Mouse (Mus musculus): Measurements from ENCODE around the gene Pcgf1. TPM values are rescaled to one million over a fixed set of nuclear protein-coding genes. Genes with fewer than 3 reads are reported as not detected.

Gene Pcgf1
- polyA plus RNA-seq (2016; fragmentation: Nextera tagmentation; extraction: Ambion mirVana) = 39.0 and 39.7 TPM in 2 replicates

DNA sequence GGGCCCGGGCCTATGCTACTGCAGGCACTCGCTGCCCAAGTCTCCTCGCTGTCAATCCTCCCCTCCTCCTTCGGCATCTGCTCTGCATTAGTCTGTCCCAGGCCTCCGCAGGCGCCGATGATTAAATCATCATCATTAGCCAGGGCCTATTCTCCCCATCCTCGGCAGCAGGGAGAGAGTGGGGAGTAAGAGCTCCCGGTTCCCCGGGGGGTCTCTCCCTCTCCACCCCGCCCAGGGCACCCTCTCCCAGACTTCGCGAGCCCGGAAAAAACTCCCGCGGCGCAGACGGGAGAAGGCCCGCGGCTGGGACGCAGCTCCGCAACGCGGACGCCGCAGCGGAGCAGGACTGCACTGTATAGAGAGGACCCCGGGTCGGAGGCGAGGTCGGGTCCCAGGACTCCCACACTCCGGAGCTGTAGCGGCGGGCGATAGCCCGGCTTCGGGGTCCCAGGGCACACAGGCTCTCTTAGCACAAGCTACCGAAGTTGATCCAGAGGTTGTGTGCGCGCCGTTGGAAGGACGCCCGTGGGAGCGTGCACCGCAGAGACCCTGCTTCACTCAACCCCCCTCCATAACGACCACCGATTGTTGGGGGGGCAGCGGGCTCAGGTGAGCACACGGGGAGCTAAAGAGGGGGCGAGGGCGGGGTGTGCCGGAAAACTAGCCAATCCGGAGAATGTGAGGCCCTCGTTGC is at the start of gene Pcgf1:
TSS of gene Pcgf1 (plus strand) at position 240 of the 694 bp plus-strand sequence.
- under 1% methylated on average over 54 of the region's 54 CpGs for WGBS
- peak within 1 kb of the TSS; percentile 86 for H3K9ac ChIP-seq (replicated peaks)
- H3K27me3 ChIP-seq = peaks cover 45% of the 10 kb centered on the region

DNA sequence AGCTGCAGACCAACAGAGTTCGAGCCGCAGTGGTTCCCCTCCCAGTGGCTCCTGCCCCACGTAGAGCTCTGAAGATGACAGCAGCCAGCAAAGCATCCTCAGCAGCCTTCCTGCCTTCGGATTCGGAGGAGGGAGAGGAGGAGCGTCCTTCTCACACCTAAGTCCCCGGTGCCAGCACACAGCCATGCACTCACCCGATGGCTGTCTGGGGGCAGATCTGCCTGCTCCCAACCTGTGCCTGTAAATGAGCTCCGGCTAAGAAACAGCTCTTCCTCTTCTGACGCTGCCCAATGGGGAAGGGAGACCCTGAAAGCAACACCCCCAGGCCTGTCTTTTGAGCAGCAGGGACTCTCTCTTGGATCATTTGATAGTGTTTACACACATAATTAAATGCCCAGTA is 47.9 kb upstream of the Pcgf1 start:
- peaks cover 45% of the 10 kb centered on the region for H3K27me3 ChIP-seq
- ATAC-seq (ENCODE audit: insufficient number of reproducible peaks, insufficient read depth, low FRiP score, low TSS enrichment, low read depth) = no peak
- peaks cover 34% of the 10 kb centered on the region for H3K4me1 ChIP-seq (replicated peaks)

More for the DNA sequence above, at the start of gene Pcgf1:
- peaks cover 30% of the 10 kb centered on the region for H3K36me3 ChIP-seq
- peak within 1 kb of the TSS; percentile 73 for H3K4me3 ChIP-seq (replicated peaks)
- peak within 1 kb of the TSS; percentile 85 for H3K27ac ChIP-seq
- ATAC-seq (ENCODE audit: insufficient number of reproducible peaks, insufficient read depth, low FRiP score, low TSS enrichment, low read depth) = peak; percentile 77
- no peaks in the 10 kb centered on the region for H3K9me3 ChIP-seq
- peaks cover 21% of the 10 kb centered on the region for H3K4me1 ChIP-seq (replicated peaks)
- peak within 1 kb of the TSS; percentile 93 for H3K4me2 ChIP-seq

DNA sequence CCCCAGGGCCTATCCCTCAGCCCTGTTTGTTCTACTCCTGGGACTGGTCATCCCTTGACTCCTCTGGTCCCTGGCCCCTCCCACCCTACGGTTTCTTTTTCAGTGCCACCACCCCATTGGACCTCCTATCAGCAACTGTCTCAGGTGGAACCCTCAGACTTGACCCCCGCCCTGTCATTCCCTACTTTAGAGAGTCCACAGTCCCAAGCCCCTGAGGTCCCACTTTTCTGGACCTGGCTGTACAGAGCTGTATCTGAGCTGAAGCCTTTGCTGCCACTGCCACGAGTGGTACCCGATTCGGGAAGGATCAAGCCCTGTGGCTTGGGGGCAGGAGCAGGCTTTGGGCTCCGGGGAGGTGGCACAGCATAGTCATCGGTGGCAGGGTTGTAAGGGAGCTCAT is 46.6 kb upstream of the Pcgf1 start:
- no peak overlapping the region for H3K9ac ChIP-seq (replicated peaks)
- H3K4me2 ChIP-seq = peak overlapping the region; percentile 6; the same call in 1 of the 2 replicates
- no peak for ATAC-seq (ENCODE audit: insufficient number of reproducible peaks, insufficient read depth, low FRiP score, low TSS enrichment, low read depth)
- peaks cover 43% of the 10 kb centered on the region for H3K27me3 ChIP-seq
- no peaks in the 10 kb centered on the region for H3K9me3 ChIP-seq
- H3K4me3 ChIP-seq (replicated peaks) = no peak overlapping the region
- peaks cover 8% of the 10 kb centered on the region; the same call in 1 of the 2 replicates for H3K36me3 ChIP-seq
- no peak overlapping the region for H3K27ac ChIP-seq
- peaks cover 42% of the 10 kb centered on the region for H3K4me1 ChIP-seq (replicated peaks)
- 66% methylated on average over 7 of the region's 7 CpGs for WGBS

More for the DNA sequence above, 47.9 kb upstream of the Pcgf1 start:
- no peak overlapping the region for H3K4me3 ChIP-seq (replicated peaks)
- no peak overlapping the region for H3K9ac ChIP-seq (replicated peaks)
- WGBS = 24% methylated on average over 10 of the region's 10 CpGs
- H3K4me2 ChIP-seq = no peak overlapping the region
- peaks cover 8% of the 10 kb centered on the region; the same call in 1 of the 2 replicates for H3K36me3 ChIP-seq
- H3K9me3 ChIP-seq = no peaks in the 10 kb centered on the region
- no peak overlapping the region for H3K27ac ChIP-seq

DNA sequence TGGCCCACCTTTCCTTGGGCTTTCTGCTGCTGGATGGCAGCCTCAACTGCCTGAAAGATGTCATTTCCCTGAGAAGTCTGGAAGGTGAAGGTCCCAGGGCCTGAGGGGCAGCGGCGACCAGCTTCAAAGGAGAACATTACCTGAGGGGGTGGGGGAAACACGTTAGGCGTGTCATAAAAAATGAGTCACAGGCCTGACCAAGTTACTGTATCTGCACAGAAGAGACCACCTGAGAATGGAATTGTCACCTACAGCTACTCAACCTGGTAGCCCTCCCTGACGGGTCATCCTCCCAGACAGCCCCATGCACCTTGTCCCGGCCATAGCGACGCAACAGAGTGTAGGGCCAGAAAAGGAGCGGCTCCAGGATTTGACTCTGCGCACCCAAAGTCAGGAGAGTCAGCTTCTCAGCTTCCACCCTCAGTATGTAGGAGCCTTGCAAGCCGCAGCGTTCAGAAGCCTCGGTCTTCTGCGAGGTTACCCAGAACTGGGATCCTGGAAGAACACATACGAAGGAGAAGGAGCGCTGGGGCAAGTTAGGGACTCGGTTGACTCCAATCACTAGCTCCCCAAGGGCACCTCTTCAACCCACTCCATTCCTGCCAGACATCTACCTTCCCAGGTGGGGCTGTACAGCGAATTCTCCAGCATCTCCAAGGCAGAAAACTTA is 45.6 kb upstream of the Pcgf1 start:
- Histone ChIP-seq H3K36me3 (peaks cover 8% of the 10 kb centered on the region; the same call in 1 of the 2 replicates), H3K4me3 (replicated peaks) (peak overlapping the region; percentile 48), H3K9me3 (no peaks in the 10 kb centered on the region), H3K9ac (replicated peaks) (0 out of 2 replicates have a peak overlapping the region, but pooled peaks have one; percentile 27), H3K4me2 (peak overlapping the region; percentile 84), H3K4me1 (replicated peaks) (peaks cover 42% of the 10 kb centered on the region), H3K27me3 (peaks cover 42% of the 10 kb centered on the region), H3K27ac (no peak overlapping the region)
- ATAC-seq (ENCODE audit: insufficient number of reproducible peaks, insufficient read depth, low FRiP score, low TSS enrichment, low read depth) = no peak
- WGBS = 16% methylated on average over 18 of the region's 18 CpGs

DNA sequence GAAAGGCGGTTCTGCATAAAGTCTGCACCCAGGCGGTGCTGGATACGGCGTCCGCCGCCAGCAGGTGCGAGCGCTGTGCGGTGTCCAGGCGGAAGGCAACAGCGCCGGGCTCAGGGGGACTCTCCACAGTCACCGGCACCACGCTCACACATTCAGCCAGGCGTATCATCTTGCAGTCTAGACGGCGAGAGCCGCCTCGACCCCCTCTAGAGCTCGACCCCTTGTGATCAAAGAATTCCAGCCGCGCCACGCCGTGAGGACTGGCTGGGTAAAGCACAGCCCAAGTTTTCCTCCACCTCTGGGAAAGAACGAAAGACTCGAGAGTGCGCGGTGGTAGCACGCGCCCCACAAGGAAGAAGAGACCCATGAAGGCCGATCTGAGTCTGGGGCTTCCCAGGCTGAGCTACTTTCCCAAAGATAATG is 44.9 kb upstream of the Pcgf1 start:
- Histone ChIP-seq H3K4me2 (peak overlapping the region; percentile 84), H3K4me3 (replicated peaks) (peak overlapping the region; percentile 48), H3K4me1 (replicated peaks) (peaks cover 36% of the 10 kb centered on the region), H3K9ac (replicated peaks) (peak overlapping the region; percentile 52), H3K36me3 (peaks cover 8% of the 10 kb centered on the region; the same call in 1 of the 2 replicates), H3K27me3 (peaks cover 42% of the 10 kb centered on the region), H3K9me3 (no peaks in the 10 kb centered on the region), H3K27ac (peak overlapping the region; percentile 86)
- peak; percentile 26; the same call in 1 of the 2 replicates for ATAC-seq (ENCODE audit: insufficient number of reproducible peaks, insufficient read depth, low FRiP score, low TSS enrichment, low read depth)
- under 1% methylated on average over 31 of the region's 31 CpGs for WGBS

DNA sequence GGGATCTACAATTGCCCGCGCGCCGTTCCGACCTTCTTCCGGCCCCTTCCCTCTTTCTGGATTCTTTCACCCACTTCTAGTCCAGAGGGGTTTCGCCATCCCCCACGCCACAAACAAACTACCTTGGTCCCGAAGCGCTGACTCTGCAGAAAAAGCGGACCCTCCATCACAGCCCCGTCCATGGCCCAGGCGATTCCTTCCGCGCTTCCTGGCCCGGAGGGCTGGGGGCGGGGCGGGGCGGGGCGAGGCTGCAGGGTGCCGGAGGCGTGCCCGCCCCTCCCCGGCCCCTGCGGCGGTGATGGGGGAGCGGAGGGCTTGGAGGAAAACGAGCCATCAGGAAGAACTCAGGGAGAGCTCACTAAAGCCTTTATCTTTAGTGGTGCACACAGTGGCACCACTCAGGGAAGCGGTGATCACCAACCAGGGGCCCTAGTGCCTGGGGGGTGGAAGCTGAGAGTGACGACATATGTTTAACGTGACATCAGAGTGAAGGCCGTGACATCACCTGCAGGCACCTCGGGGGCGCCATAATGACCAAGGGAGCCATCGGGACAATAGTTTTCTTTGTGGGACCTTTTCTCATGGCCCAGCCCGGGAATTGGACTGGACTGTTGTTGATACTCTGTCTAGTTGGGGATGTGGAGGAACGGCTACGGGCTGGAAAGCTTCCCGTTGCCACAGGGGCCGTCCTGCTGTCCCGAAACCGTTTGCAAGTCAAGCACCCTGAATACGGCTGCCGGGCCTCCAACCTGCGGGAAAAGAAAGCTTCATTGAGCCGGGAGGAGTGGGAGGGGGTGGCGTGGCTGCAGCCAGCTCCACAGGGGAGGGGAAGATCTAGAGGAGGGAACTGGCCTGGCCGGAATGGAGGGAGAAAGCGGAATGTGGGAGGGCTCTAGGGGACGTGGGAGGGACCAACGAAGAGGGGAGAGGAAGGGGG is 44.2 kb upstream of the Pcgf1 start, which contains the start of the genes Dok1 and Loxl3:
TSS of gene Dok1 (minus strand) at position 223 of the 937 bp plus-strand sequence.
TSS of gene Loxl3 (plus strand) at position 925 of the 937 bp plus-strand sequence.
- under 1% methylated on average over 51 of the region's 51 CpGs for WGBS
- peak; percentile 75 for ATAC-seq (ENCODE audit: insufficient number of reproducible peaks, insufficient read depth, low FRiP score, low TSS enrichment, low read depth)
- peak within 1 kb of the TSS; percentile 52 for H3K9ac ChIP-seq (replicated peaks)
- peaks cover 8% of the 10 kb centered on the region; the same call in 1 of the 2 replicates for H3K36me3 ChIP-seq
- H3K27me3 ChIP-seq = peaks cover 44% of the 10 kb centered on the region
- H3K4me2 ChIP-seq = peak within 1 kb of the TSS; percentile 84
- peak within 1 kb of the TSS; percentile 48 for H3K4me3 ChIP-seq (replicated peaks)
- H3K9me3 ChIP-seq = no peaks in the 10 kb centered on the region
- H3K4me1 ChIP-seq (replicated peaks) = peaks cover 40% of the 10 kb centered on the region
- H3K27ac ChIP-seq = peak within 1 kb of the TSS; percentile 86

DNA sequence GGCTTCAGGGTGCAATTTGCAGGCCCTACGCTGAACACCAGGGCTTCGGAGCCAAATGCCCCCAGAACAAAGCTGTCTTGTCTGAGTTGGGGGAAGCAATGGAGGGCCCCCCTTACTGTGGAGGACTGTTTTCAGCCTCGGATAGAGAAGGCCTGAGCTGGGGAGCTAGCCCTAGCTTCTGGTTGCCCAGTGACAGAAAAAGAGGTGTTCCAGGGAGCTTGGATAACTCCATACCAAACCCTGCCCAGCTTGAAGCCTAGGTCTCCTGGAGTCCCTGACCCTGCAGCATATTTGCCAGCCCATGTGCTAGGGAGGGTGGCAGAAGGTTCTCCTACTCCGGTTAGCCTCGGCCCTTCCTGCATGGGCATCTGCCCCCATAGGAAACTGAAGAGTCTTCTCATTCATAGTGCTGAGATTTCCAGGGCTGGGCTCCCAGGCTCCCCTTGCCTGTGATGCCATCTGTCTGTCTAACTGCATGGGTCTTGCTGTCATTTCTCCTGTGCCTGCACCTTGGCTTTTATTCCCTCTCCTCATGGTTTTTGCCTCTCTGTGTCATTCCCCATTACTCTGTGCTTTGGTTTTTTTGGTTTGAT is 43.1 kb upstream of the Pcgf1 start:
- Histone ChIP-seq H3K27me3 (peaks cover 35% of the 10 kb centered on the region), H3K4me1 (replicated peaks) (peaks cover 41% of the 10 kb centered on the region), H3K4me3 (replicated peaks) (peak overlapping the region; percentile 48), H3K36me3 (peaks cover 8% of the 10 kb centered on the region; the same call in 1 of the 2 replicates), H3K4me2 (peak overlapping the region; percentile 84), H3K9ac (replicated peaks) (peak overlapping the region; percentile 52), H3K9me3 (no peaks in the 10 kb centered on the region), H3K27ac (peak overlapping the region; percentile 86)
- ATAC-seq (ENCODE audit: insufficient number of reproducible peaks, insufficient read depth, low FRiP score, low TSS enrichment, low read depth) = no peak
- WGBS = 14% methylated on average over 5 of the region's 5 CpGs

DNA sequence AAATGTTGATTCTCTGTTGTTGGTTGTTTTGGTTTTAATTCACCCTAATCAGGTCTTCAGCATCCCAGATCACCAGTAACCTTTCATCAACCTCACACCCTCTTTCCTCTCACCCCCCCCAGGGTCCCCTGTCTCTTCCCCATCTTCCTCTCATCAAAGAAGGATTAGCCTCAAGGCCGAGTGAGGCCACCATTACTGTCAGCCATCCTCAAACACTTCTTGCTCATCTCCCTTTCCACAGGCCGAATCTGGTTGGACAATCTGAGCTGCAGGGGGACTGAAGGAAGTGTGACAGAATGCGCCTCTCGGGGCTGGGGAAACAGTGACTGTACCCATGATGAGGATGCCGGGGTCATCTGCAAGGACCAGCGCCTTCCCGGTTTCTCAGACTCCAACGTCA is 40.5 kb upstream of the Pcgf1 start:
- Histone ChIP-seq H3K9ac (replicated peaks) (no peak overlapping the region), H3K4me1 (replicated peaks) (peaks cover 25% of the 10 kb centered on the region), H3K27me3 (peaks cover 9% of the 10 kb centered on the region), H3K4me3 (replicated peaks) (no peak overlapping the region), H3K4me2 (no peak overlapping the region), H3K9me3 (no peaks in the 10 kb centered on the region), H3K27ac (no peak overlapping the region), H3K36me3 (peaks cover 11% of the 10 kb centered on the region; the same call in 1 of the 2 replicates)
- no peak for ATAC-seq (ENCODE audit: insufficient number of reproducible peaks, insufficient read depth, low FRiP score, low TSS enrichment, low read depth)
- 81% methylated on average over 8 of the region's 8 CpGs for whole genome bisulfite sequencing

DNA sequence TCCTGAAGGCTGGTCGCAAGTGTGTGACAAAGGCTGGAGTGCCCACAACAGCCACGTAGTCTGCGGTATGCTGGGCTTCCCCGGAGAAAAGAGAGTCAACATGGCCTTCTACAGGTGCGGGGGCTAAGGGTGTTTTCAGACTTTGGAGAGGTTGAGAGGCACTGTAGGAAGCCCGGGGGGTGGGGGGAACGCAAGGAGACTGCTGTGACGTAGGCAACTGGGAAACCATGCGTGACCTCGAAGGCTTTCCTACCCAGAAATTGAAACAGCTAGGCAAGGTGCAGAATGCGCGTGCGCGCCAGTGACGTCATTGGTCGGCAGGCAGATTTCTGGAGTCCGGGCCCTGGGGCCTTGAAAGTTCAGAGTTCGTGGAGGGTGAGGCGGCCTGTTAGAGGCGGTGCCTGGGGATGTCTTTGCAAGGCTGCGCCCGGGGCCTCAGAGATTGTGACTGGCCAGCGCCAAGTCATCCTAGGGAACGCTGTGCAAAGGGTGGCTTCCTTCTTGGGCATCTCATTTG is 39.1 kb upstream of the Pcgf1 start:
- no peaks in the 10 kb centered on the region for H3K9me3 ChIP-seq
- peaks cover 11% of the 10 kb centered on the region; the same call in 1 of the 2 replicates for H3K36me3 ChIP-seq
- peak; percentile 17; the same call in 1 of the 2 replicates for ATAC-seq (ENCODE audit: insufficient number of reproducible peaks, insufficient read depth, low FRiP score, low TSS enrichment, low read depth)
- H3K4me1 ChIP-seq (replicated peaks) = peaks cover 21% of the 10 kb centered on the region
- H3K4me2 ChIP-seq = peak overlapping the region; percentile 57
- H3K27ac ChIP-seq = no peak overlapping the region
- peak overlapping the region; percentile 29 for H3K4me3 ChIP-seq (replicated peaks)
- peak overlapping the region; percentile 44; the same call in 1 of the 2 replicates for H3K9ac ChIP-seq (replicated peaks)
- H3K27me3 ChIP-seq = peaks cover 4% of the 10 kb centered on the region; the same call in 1 of the 2 replicates
- 11% methylated on average over 24 of the region's 24 CpGs for WGBS

DNA sequence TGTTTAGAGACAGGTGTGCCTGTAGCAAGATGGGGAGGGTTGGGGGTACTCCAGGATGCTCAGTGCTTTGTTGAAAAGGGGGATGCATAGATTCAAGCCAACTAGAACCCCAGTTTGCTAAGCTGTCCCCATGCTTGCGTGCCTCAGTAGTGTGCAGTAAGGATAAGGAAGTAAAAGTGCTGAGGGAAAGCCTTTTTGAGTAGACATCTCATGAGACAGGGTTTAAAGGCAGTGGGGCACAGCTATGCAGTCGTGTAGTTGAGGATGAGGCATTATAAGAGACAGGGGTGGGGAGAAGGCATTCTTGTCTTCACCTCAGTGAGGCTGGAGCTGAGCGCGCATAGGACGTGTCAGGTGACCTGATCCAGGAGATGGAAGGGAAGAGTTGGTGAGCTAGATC is 37.1 kb upstream of the Pcgf1 start:
- ATAC-seq (ENCODE audit: insufficient number of reproducible peaks, insufficient read depth, low FRiP score, low TSS enrichment, low read depth) = no peak
- Histone ChIP-seq H3K9ac (replicated peaks) (no peak overlapping the region), H3K9me3 (no peaks in the 10 kb centered on the region), H3K27me3 (peaks cover 4% of the 10 kb centered on the region; the same call in 1 of the 2 replicates), H3K4me2 (no peak overlapping the region), H3K4me3 (replicated peaks) (no peak overlapping the region), H3K36me3 (peaks cover 15% of the 10 kb centered on the region; the same call in 1 of the 2 replicates), H3K27ac (no peak overlapping the region), H3K4me1 (replicated peaks) (peaks cover 9% of the 10 kb centered on the region)
- WGBS = 82% methylated on average over 5 of the region's 5 CpGs

Measured in limb, embryonic 12.5 days (tissue).